Mouse (Mus musculus) spleen, adult 2 months (tissue): ENCODE measurements around the gene Fam180a. TPM values are rescaled to one million over a fixed set of nuclear protein-coding genes. Genes with fewer than 3 reads are reported as not detected.
"Not testable (repeated sequence)": the region's sequence is repeated elsewhere in the genome, so short reads cannot be mapped to it uniquely, and the experiment has no call there.

Source experiments
- DNase-seq, 2 experiments: peaks; one replicate each; pipeline versions ENCODE4 v3.0.0 to v3.0.0-alpha.2; 2012 to 2021; ENCODE audit warnings: low spot score in 2 of 2, low read depth in 1 of 2
- H3K27ac ChIP-seq: fragments of 200-500 bp; 2 replicates; pipeline ENCODE4 v1.5.1; 2012; ENCODE audit warnings: low read length, inconsistent platforms; ENCODE audit not compliant: insufficient read depth
- H3K27me3 ChIP-seq: fragments of 200-500 bp; 2 replicates; pipeline ENCODE4 v1.6.1; 2012; ENCODE audit warnings: mild to moderate bottlenecking, moderate library complexity, low read length, inconsistent platforms; ENCODE audit not compliant: control insufficient read depth, insufficient read depth
- H3K36me3 ChIP-seq: fragments of 200-500 bp; 2 replicates; pipeline ENCODE4 v1.6.1; 2012; ENCODE audit warnings: mild to moderate bottlenecking, low read length, inconsistent platforms; ENCODE audit not compliant: control insufficient read depth, insufficient read depth
- H3K4me1 ChIP-seq: fragments of 200-500 bp; 2 replicates; pipeline ENCODE4 v1.6.1; 2011; ENCODE audit warnings: inconsistent platforms; ENCODE audit not compliant: control insufficient read depth, insufficient read depth, insufficient read length
- H3K4me3 ChIP-seq: fragments of 200-500 bp; 2 replicates; pipeline ENCODE4 v1.5.1; 2011; ENCODE audit warnings: mild to moderate bottlenecking, inconsistent platforms; ENCODE audit not compliant: insufficient read depth, insufficient read length; ENCODE audit errors: extremely low read depth
- CTCF ChIP-seq: fragments of 200-500 bp; IDR thresholded peaks from 2 replicates; pipeline ENCODE4 v1.5.1; 2011; ENCODE audit warnings: mild to moderate bottlenecking, inconsistent platforms; ENCODE audit not compliant: insufficient read depth, insufficient read length, insufficient replicate concordance; ENCODE audit errors: extremely low read depth
- POLR2A ChIP-seq: fragments of 200-500 bp; IDR thresholded peaks from 2 replicates; pipeline ENCODE4 v1.6.1; 2011; ENCODE audit warnings: low read depth, low read length, inconsistent platforms
- WGBS: fragments of 180-500 bp; shearing (Covaris S2); methylation state at CpG from one replicate; pipeline ENCODE4 v1.1.7; 2018; 5-methylcytosine and 5-hydroxymethylcytosine counted together
- polyA plus RNA-seq: library from polyadenylated mRNA; depleted of rRNA; stranded (reverse); fragments of >200 nt; gene quantifications from 2 replicates; pipeline ENCODE4 v1.2.3, GENCODE M21; 2012; rRNA removed

Gene Fam180a
- polyA plus RNA-seq, result 0.20 and 0.28 TPM in 2 replicates

DNA sequence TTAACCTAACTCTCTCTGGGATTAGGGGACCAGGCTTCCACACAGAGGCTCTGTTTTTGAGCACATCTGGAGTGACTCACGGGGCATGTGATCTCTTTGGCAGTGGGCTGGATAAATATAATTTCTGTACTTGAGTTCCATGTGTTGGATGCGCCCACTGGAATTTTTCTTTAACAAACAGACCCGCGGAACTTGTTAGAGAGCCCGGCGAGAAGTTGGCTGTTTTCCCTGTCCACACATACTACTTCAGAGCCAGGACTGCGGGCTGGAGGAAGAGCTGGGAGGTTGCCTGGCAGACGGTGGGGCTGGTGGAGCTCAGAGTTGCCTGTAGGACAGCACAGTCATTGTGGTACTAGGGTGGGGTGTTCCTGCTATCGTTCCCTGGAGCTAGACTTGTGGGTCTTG lies at the start of gene Fam180a:
Gene Fam180a (minus strand): TSS at position 31 of the 405 bp plus-strand sequence.
- H3K27me3 ChIP-seq, result no peaks in the 10 kb centered on the region
- 56% methylated on average over 9 of the region's 9 CpGs for WGBS
- H3K4me1 ChIP-seq, result no peaks in the 10 kb centered on the region
- DNase-seq, result no peak
- TF ChIP-seq CTCF (no peak), POLR2A (no peak)
- H3K27ac ChIP-seq, result no peak within 1 kb of the TSS
- H3K4me3 ChIP-seq, result no peak within 1 kb of the TSS
- H3K36me3 ChIP-seq, result no peaks in the 10 kb centered on the region

DNA sequence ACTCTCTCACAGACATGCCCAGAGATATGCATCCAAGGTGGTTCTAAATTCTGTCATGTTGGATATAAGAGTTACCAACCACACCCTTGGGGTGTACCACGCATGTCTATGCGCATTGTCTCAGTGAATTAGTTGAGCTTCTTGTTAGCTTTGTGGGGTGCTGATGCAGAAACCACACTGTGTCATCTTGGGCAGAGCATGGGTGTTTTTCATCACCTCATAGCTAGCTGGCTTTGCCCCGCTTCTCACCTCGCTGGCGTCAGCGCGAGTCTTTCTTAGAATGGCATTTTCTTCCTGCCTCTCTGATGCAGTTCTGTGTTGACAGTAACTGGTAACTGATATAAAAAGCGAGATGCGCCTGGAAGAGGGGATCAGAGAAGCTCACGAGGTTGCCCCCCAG lies 48.1 kb upstream of the Fam180a start:
- DNase-seq, result no peak
- Histone ChIP-seq H3K27ac (no peak overlapping the region), H3K4me3 (no peak overlapping the region), H3K27me3 (no peaks in the 10 kb centered on the region), H3K4me1 (no peaks in the 10 kb centered on the region), H3K36me3 (no peaks in the 10 kb centered on the region)
- WGBS, result 90% methylated on average over 10 of the region's 10 CpGs
- no peak for TF ChIP-seq POLR2A

DNA sequence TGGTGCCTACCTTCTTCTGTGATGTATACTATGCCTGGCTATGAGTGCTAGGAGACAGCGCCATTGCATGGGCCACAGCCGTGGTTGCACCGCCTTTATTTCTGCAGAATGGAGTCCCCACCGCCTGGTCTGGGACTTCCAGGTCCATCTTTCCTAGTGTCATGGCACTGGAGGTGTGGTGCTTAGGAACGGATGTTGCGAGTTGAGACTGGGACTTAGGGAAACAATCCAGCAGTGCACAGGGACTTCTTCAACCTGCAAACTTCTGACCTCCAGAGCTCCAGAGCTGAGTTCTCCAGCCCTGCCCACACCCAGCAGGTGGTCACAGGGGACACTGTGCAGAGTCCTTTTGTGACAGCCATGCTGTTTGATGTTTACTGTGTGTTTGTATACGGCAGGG lies 44.4 kb upstream of the Fam180a start:
- H3K4me1 ChIP-seq, result no peaks in the 10 kb centered on the region

DNA sequence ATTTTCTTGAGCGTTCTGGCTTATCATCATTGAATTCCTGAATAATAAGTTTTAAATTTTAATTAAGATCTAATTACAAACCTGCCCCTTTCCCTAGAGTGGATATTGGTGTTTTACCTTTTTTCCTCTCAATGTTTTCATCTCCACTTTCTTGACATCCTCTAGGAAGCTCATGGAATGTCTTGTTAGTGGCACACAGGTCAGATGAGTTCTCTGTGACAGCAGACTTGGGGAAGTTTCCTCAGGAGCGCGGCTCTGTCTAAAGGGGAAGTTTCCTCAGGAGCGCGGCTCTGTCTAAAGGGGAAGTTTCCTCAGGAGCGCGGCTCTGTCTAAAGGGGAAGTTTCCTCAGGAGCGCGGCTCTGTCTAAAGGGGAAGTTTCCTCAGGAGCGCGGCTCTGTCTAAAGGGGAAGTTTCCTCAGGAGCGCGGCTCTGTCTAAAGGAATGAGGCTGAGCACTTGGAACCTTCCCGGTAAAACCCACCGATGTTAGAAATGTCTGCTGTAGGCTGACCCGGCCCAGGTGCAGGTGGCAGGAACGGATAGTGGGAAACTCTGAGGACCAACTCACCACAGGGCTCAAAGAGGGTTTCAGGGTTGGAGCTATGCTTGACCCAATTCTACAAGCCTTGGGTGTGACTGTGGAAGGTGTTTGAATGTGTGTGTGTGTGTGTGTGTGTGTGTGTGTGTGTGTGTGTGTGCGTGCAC lies 43.8 kb upstream of the Fam180a start:
- 37% methylated on average over 18 of the region's 18 CpGs for WGBS
- not testable (repeated sequence) for DNase-seq, H3K27me3 ChIP-seq

More for the DNA sequence above, 44.4 kb upstream of the Fam180a start:
- no peak for DNase-seq
- no peaks in the 10 kb centered on the region for H3K27me3 ChIP-seq
- H3K27ac ChIP-seq, result no peak overlapping the region
- 95% methylated on average over 7 of the region's 7 CpGs for WGBS
- TF ChIP-seq POLR2A (no peak), CTCF (no peak)
- H3K36me3 ChIP-seq, result no peaks in the 10 kb centered on the region
- H3K4me3 ChIP-seq, result no peak overlapping the region

DNA sequence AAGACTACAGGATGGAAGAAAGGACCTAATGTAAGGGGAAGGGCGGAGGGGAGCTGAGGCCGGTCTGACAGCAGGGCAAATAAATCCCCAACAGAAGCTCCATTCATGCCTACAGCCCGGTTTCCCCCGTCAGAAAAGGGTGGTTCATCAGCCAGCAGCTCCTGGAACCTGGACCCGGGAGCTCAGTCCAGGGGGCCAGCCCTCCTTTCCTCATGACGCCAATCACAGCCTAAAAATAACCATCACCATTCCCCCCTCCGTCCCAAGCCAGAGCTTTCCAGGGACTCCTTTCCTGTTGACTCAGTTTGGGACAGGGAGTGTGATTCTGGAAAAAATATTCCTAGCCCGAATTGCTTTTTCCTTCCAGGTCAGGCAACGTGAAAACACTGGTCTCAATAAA lies 36.7 kb upstream of the Fam180a start:
- Histone ChIP-seq H3K27ac (no peak overlapping the region), H3K27me3 (no peaks in the 10 kb centered on the region), H3K36me3 (no peaks in the 10 kb centered on the region), H3K4me1 (no peaks in the 10 kb centered on the region), H3K4me3 (no peak overlapping the region)
- DNase-seq, result no peak
- WGBS, result 77% methylated on average over 9 of the region's 9 CpGs
- TF ChIP-seq CTCF (no peak), POLR2A (no peak)

More for the DNA sequence above, 43.8 kb upstream of the Fam180a start:
- not testable (repeated sequence) for H3K27ac ChIP-seq, H3K4me1 ChIP-seq, H3K36me3 ChIP-seq, H3K4me3 ChIP-seq

DNA sequence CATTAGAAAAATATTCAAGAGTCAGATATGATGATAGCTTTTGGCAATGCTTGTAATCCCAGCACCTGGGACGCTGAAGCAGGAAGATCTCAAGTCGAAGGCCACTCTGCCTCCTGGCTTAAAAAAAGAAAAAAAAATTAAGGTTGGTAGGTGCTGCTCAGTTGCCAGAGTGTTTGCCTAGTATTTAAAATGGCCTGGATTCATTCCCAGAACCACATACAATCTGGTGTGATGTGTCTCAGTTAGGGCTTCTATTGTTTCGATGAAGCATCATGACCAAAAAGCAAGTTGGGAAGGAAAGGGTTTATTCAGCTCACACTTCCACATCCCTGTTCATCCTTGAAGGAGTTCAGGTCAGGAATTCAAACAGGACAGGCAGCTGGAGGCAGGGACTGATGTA lies 29.4 kb upstream of the Fam180a start:
- Histone ChIP-seq H3K36me3 (no peaks in the 10 kb centered on the region), H3K4me1 (no peaks in the 10 kb centered on the region), H3K27me3 (no peaks in the 10 kb centered on the region), H3K4me3 (no peak overlapping the region), H3K27ac (no peak overlapping the region)
- no peak for DNase-seq
- TF ChIP-seq CTCF (no peak), POLR2A (no peak)
- 88% methylated on average over 3 of the region's 3 CpGs for WGBS

DNA sequence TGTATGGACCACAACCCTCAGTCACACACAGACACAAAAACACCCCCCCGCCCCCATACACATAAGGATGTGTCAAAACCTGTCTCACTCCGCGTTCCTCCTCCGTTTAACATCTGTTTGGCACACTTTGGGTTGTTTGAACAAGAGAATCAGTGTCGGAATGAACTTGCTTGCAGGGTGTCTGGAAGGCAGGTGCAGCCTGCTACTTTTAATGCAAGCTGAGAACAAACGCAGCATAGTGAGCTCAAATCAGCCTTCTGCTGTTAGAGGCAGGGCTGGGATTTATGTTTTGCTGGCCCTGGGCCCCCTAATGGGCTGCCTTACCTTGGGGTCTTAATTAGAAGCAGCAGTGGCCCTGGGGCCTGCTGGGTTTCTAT lies 28.7 kb upstream of the Fam180a start:
- no peak overlapping the region for H3K4me3 ChIP-seq

More for the DNA sequence above, 28.7 kb upstream of the Fam180a start:
- 85% methylated on average over 6 of the region's 6 CpGs for WGBS
- H3K4me1 ChIP-seq, result no peaks in the 10 kb centered on the region
- H3K27me3 ChIP-seq, result no peaks in the 10 kb centered on the region
- DNase-seq, result no peak
- no peak overlapping the region for H3K27ac ChIP-seq
- TF ChIP-seq CTCF, result no peak
- TF ChIP-seq POLR2A, result no peak
- H3K36me3 ChIP-seq, result no peaks in the 10 kb centered on the region
